Mouse (Mus musculus) hindbrain, embryonic 16.5 days (tissue): ENCODE results near the gene Slc4a3. TPM values are rescaled to one million over a fixed set of nuclear protein-coding genes. Genes with fewer than 3 reads are reported as not detected.

Experiments
- ATAC-seq: fragments of 200-750 bp; cut with Nextera tagmentation; 2 replicates; pipeline ENCODE4 v1.8.0; 2017; ENCODE audit warnings: moderate TSS enrichment, moderate library complexity
- H3K27ac ChIP-seq: fragments of 300-500 bp; sonication (generic); 2 replicates; pipeline ENCODE4 v1.5.1; 2014; ENCODE audit warnings: low read depth, mild to moderate bottlenecking, control low read depth, low read length, moderate library complexity
- H3K27me3 ChIP-seq: fragments of 300-500 bp; sonication (generic); replicated peaks from 2 replicates; pipeline ENCODE4 v1.6.1; 2014; ENCODE audit warnings: low read length; ENCODE audit not compliant: control insufficient read depth, insufficient read depth
- H3K36me3 ChIP-seq: fragments of 300-500 bp; sonication (generic); 2 replicates; pipeline ENCODE4 v1.6.1; 2014; ENCODE audit warnings: mild to moderate bottlenecking, low read length, moderate library complexity, mixed read lengths; ENCODE audit not compliant: control insufficient read depth, insufficient read depth
- H3K4me1 ChIP-seq: fragments of 300-500 bp; sonication (generic); 2 replicates; pipeline ENCODE4 v1.6.1; 2014; ENCODE audit warnings: low read depth, low read length; ENCODE audit not compliant: control insufficient read depth, insufficient read depth
- H3K4me2 ChIP-seq: fragments of 300-500 bp; sonication (generic); 2 replicates; pipeline ENCODE4 v1.6.1; 2014; ENCODE audit warnings: mild to moderate bottlenecking, low read length, control low read depth, moderate library complexity
- H3K4me3 ChIP-seq: fragments of 300-500 bp; sonication (generic); 2 replicates; pipeline ENCODE4 v1.5.1; 2014; ENCODE audit warnings: mild to moderate bottlenecking, low read length, control low read depth, moderate library complexity
- H3K9ac ChIP-seq: fragments of 300-500 bp; sonication (generic); 2 replicates; pipeline ENCODE4 v1.6.1; 2014; ENCODE audit warnings: low read depth, mild to moderate bottlenecking, control low read depth, low read length, moderate library complexity
- H3K9me3 ChIP-seq: fragments of 300-500 bp; sonication (generic); 2 replicates; pipeline ENCODE4 v1.6.1; 2014; ENCODE audit warnings: mild to moderate bottlenecking, low read length, moderate library complexity; ENCODE audit not compliant: control insufficient read depth
- WGBS: fragments of 180-500 bp; shearing (Covaris S2); extraction: QIAGEN DNeasy Blood & Tissue Kit; methylation state at CpG from one replicate; pipeline ENCODE4 v1.1.7; 2014; 5-methylcytosine and 5-hydroxymethylcytosine counted together
- polyA plus RNA-seq: library from polyadenylated mRNA; unstranded; fragments of >200 nt; fragmentation: Nextera tagmentation; extraction: Ambion mirVana; gene quantifications from 2 replicates; pipeline ENCODE4 v1.2.1, GENCODE M21; 2015

The Slc4a3 gene
- polyA plus RNA-seq, 1 experiment from 2014 or later: 85.4 TPM

DNA sequence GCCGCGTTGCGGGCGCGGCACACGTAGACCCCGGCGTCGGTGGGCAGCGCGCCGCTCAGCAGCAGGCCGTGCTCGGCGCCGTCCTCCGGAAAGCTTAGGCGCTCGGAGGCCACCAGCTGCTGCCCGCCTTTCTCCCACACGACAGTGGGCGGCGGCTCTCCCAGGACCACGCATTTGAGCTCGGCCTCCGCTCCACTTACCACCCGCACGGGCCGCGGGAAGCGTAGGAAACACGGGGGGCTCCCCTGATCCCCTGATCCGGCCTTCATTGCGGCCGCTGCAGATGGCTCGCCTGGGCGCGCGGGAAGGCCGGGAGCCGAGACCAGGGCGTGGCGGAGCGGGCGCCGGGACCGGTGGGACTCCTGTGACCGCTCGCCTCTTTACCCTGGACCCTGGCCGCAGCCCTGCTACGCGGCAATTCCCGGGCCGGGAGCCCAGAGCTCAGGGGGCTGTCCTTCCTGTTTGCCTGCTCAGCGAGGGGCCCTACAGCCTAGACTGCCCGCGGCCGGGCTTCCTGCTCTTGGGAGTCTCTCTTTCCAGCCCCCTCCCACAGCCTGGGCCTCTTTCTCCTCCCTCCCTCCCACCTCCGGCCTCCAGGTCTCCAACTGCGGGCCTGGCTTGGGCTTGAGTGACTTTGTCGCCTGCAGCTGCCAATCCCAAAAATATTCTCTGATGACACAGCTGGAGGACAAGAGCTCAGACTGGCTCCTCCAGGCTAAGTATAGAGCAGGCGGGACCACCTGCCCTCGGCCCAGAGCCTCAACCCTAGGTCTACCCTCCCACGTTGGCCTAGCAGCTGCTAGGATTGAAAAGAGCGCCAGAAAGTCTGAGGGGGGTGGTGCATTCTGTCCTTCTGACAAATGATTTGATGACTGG, 39.9 kb upstream of the Slc4a3 start, which contains the start of gene Obsl1:
Gene Obsl1 (minus strand): TSS at position 497 of the 876 bp plus-strand sequence.
- peak within 1 kb of the TSS; percentile 92 for H3K4me2 ChIP-seq
- H3K9me3 ChIP-seq: no peaks in the 10 kb centered on the region
- H3K36me3 ChIP-seq: peaks cover 4% of the 10 kb centered on the region; the same call in 1 of the 2 replicates
- WGBS: under 1% methylated on average over 59 of the region's 65 CpGs
- ATAC-seq: peak; percentile 77
- peak within 1 kb of the TSS; percentile 85 for H3K27ac ChIP-seq
- peaks cover 18% of the 10 kb centered on the region for H3K4me1 ChIP-seq
- peak within 1 kb of the TSS; percentile 90 for H3K4me3 ChIP-seq
- H3K9ac ChIP-seq: peak within 1 kb of the TSS; percentile 87
- H3K27me3 ChIP-seq: no peaks in the 10 kb centered on the region

GRCm38 (mm10) chr1:75507006-75507405, 39.1 kb upstream of the Slc4a3 start, which contains the start of gene Inha:
Gene Inha (plus strand): TSS chr1:75507077.
- Histone ChIP-seq H3K27ac (peak within 1 kb of the TSS; percentile 85), H3K4me2 (peak within 1 kb of the TSS; percentile 92), H3K27me3 (no peaks in the 10 kb centered on the region), H3K9ac (peak within 1 kb of the TSS; percentile 87), H3K36me3 (no peaks in the 10 kb centered on the region), H3K4me3 (peak within 1 kb of the TSS; percentile 90), H3K4me1 (peaks cover 18% of the 10 kb centered on the region), H3K9me3 (no peaks in the 10 kb centered on the region)
- no peak for ATAC-seq
- 75% methylated on average over 10 of the region's 10 CpGs for WGBS

DNA sequence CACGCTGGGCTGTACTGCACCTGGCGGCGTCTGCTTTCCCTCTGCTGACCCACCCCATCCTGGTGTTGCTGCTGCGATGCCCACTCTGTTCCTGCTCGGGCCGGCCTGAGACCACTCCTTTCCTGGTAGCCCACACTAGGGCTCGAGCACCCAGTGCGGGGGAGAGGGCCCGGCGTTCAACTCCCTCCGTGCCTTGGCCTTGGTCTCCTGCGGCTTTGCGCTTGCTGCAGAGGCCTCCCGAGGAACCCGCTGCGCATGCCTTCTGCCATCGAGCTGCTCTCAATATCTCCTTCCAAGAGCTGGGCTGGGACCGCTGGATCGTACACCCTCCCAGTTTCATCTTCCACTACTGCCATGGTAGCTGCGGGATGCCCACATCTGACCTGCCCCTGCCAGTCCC, 36.5 kb upstream of the Slc4a3 start:
- H3K27ac ChIP-seq: no peak overlapping the region
- no peak overlapping the region for H3K4me3 ChIP-seq
- WGBS: 46% methylated on average over 17 of the region's 20 CpGs
- no peaks in the 10 kb centered on the region for H3K36me3 ChIP-seq
- no peaks in the 10 kb centered on the region for H3K27me3 ChIP-seq
- no peaks in the 10 kb centered on the region for H3K9me3 ChIP-seq
- H3K4me1 ChIP-seq: peaks cover 15% of the 10 kb centered on the region
- no peak for ATAC-seq
- no peak overlapping the region for H3K9ac ChIP-seq
- H3K4me2 ChIP-seq: no peak overlapping the region

DNA sequence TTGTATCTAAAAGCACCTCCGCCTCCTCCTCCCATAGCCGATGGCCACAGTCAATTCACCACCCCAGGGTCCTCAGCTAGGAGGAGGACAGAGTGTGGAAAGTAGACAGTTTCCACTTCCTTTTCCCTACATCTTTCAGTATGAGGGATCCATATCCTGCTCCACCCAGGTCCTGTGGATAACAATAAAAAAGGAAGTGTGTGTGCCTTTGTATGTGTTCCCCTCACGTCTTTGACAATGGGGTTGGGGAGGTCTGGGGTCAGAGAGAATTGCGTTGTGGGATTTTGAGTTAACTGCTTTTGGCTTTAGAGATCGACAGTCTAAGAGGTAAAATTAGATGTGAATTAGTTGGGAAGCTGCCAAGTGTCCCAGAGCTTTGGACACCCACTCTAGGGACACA, 35.9 kb upstream of the Slc4a3 start:
- 78% methylated on average over 5 of the region's 5 CpGs for WGBS
- Histone ChIP-seq H3K27me3 (no peaks in the 10 kb centered on the region), H3K36me3 (no peaks in the 10 kb centered on the region), H3K9ac (no peak overlapping the region), H3K4me2 (no peak overlapping the region), H3K4me3 (no peak overlapping the region), H3K4me1 (peaks cover 13% of the 10 kb centered on the region), H3K27ac (no peak overlapping the region), H3K9me3 (no peaks in the 10 kb centered on the region)
- no peak for ATAC-seq

DNA sequence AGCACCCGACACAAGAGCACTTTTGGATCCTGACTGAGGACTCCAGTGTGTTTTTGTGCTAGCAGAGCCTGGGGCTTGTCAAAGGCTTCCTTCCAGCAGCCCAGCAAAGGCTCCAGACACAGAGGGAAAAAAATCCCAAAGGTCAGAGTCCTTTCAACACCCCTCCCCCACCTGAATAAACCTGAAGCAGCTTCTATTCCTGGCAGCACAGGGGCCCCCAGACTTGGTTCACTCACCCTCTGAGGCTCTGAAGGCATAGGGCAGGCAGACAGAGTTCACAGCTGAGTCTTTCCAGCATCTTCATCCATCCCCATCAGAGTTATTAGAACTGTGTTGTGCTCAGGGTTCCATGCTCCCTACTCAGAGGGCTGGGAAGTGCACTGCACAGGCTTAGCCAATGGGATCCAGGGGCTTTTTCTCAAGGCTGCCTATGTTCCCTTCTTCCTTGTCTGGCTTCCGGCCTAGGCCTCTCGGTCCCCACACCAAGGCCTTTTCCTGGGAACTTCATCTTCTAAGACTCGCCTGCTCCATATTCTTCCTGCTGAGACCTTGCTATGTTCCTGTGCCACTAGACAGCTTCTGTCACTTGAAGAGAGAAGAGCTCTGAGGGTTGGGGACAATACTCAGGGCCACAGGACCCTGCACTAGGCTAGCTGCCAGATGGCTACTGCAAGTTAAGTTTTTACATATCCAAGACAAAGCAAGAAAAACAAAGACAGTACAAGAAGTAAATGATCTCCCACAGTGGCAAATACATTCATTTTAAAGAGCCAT, 34.4 kb upstream of the Slc4a3 start:
- peaks cover 10% of the 10 kb centered on the region for H3K4me1 ChIP-seq
- no peak overlapping the region for H3K4me2 ChIP-seq
- H3K4me3 ChIP-seq: no peak overlapping the region
- ATAC-seq: no peak
- H3K27ac ChIP-seq: no peak overlapping the region
- no peak overlapping the region for H3K9ac ChIP-seq
- no peaks in the 10 kb centered on the region for H3K27me3 ChIP-seq
- no peaks in the 10 kb centered on the region for H3K36me3 ChIP-seq
- 55% methylated on average over 4 of the region's 4 CpGs for WGBS
- H3K9me3 ChIP-seq: no peaks in the 10 kb centered on the region

- 95% methylated on average over 3 of the region's 3 CpGs for WGBS
- H3K9me3 ChIP-seq: no peaks in the 10 kb centered on the region
- no peaks in the 10 kb centered on the region for H3K36me3 ChIP-seq
- no peak overlapping the region for H3K4me3 ChIP-seq
- H3K27me3 ChIP-seq: no peaks in the 10 kb centered on the region
- H3K27ac ChIP-seq: no peak overlapping the region
- no peak for ATAC-seq
- peaks cover 1% of the 10 kb centered on the region; the same call in 1 of the 2 replicates for H3K4me1 ChIP-seq
- H3K9ac ChIP-seq: no peak overlapping the region
- H3K4me2 ChIP-seq: no peak overlapping the region
These were observed 33.5 kb upstream of the Slc4a3 start for GRCm38 (mm10) chr1:75512550-75512949.

- no peaks in the 10 kb centered on the region for H3K9me3 ChIP-seq
- no peaks in the 10 kb centered on the region for H3K27me3 ChIP-seq
- no peak overlapping the region for H3K4me3 ChIP-seq
- no peak overlapping the region for H3K27ac ChIP-seq
- H3K4me2 ChIP-seq: no peak overlapping the region
- H3K36me3 ChIP-seq: no peaks in the 10 kb centered on the region
- WGBS: 85% methylated on average over 15 of the region's 15 CpGs
- H3K4me1 ChIP-seq: peaks cover 3% of the 10 kb centered on the region; the same call in 1 of the 2 replicates
- no peak overlapping the region for H3K9ac ChIP-seq
- ATAC-seq: no peak
These were observed 29.2 kb upstream of the Slc4a3 start for GRCm38 (mm10) chr1:75516703-75517380.

GRCm38 (mm10) chr1:75517984-75518383, 28.1 kb upstream of the Slc4a3 start:
- Histone ChIP-seq H3K36me3 (no peaks in the 10 kb centered on the region), H3K27me3 (no peaks in the 10 kb centered on the region), H3K27ac (no peak overlapping the region), H3K9me3 (no peaks in the 10 kb centered on the region), H3K4me3 (no peak overlapping the region), H3K4me2 (no peak overlapping the region), H3K4me1 (peaks cover 8% of the 10 kb centered on the region), H3K9ac (no peak overlapping the region)
- ATAC-seq: no peak
- WGBS: 87% methylated on average over 3 of the region's 4 CpGs
